Mouse (Mus musculus) frontal cortex, adult 2 months (tissue): ENCODE measurements around the gene Nup210. TPM values are rescaled to one million over a fixed set of nuclear protein-coding genes. Genes with fewer than 3 reads are reported as not detected.
A peak's percentile ranks its signal among the peaks of the same experiment; 100 is the strongest.

Experiments used
- DNase-seq, 2 experiments: peaks; one replicate each; pipeline ENCODE4 v3.0.0; 2022; ENCODE audit warnings: low spot score in 1 of 2; ENCODE audit errors: extremely low spot score in 1 of 2
- polyA plus RNA-seq: library from polyadenylated mRNA; depleted of rRNA; stranded (reverse); fragments of >200 nt; gene quantifications from 2 replicates; pipeline ENCODE4 v1.2.3, GENCODE M21; 2012; rRNA removed

The Nup210 gene
- polyA plus RNA-seq, 1 experiment: 26.4 TPM

DNA sequence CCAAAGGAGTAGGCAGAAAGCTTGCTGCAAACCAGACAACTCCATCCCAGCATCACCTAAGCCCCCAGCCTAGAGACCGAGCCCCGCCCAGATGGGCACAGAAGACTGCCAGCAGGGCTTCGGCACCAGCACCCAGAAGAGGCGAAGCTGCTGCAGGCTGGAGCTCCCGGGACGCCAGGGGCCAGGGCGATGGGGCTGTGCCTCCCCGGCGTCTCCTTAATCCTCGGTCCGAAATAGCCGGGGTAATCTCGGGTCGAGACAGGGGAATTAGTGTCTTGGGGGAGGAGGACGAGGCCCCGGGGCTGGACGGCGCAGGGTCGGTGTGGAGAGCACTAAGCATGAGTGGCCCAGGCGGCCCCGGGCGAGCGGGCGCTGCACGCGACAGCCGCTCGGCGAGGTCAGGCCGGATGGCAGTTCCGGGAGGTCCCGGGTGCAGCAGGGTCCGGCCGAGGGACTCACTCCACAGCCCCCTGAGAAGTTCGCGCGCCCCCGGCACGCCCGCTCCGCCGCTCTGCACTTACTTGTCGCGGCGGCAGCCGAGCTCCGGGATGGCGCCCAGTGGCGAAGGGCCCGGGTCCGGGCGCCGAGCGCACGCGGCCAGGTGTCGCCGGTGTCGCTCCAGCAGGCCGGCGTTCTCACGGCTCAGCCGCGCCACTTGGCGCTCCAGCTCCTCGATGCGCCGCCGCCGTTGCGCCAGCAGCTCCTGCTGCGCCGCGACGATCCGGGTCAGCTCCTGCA is 128.9 kb downstream of the Nup210 start:
- no peak for DNase-seq

DNA sequence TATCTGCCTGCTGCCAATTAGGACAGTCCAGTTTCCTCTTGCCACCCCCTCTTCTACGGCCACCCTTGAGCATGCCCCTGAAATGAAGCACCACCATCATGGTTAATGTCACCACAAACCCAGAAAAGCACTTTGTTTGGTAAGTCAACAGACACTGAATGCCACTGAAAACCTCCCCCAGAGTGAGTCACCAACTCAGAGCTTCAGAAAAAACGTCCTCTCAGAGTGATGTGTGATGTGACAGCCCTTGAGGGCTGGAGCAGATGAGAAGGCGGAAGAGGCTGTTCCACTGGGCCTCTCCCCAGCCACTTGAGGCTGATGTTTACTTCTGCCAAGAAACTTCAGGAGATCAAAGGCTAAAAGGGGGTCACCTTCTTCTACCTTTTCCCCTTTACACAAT is 132.5 kb downstream of the Nup210 start:
- DNase-seq: peak in 1 of 2 experiments; percentile 66

GRCm38 (mm10) chr6:90974279-90974678 is 142.3 kb downstream of the Nup210 start:
- DNase-seq: peak in 1 of 2 experiments; percentile 59

DNA sequence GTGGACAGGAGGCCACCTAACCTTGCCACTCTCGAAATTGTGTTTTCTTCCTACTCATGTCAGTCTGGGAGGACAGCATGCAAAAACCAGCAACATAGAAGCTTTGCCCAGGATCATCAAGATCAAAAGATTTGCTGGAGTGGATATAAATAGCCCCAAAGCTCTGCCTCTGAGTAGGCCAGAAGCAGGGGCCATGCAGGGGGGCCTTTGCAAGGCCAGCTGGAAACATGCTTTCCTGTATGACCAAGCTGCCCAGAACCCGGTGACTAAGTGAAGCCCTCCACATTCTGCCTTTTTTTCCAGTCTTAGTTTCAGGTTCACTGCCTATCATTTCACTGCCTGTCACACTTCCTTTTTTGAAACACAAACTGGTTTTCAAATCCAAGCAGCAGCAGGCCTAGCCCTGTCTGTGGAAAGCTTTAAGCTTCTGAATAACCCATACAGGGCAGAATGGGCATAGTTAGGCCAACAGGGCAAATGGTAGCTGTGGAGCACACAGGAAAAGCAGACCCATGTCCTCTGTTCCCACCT is 147.2 kb downstream of the Nup210 start:
- DNase-seq: no peak

Other genes with a start within 250 kb of the Nup210 start
- 141 and 142 TPM in 2 replicates for gene Iqsec1, start 128.1 kb downstream of the Nup210 start, polyA plus RNA-seq
- gene Hdac11, start 39.8 kb upstream of the Nup210 start, polyA plus RNA-seq: 167 and 189 TPM in 2 replicates
- 25.3 and 25.6 TPM in 2 replicates for gene Fbln2, start 95.6 kb upstream of the Nup210 start, polyA plus RNA-seq